8 mouse cellular contexts compared by ENCODE assay signal in the genomic region with DNA sequence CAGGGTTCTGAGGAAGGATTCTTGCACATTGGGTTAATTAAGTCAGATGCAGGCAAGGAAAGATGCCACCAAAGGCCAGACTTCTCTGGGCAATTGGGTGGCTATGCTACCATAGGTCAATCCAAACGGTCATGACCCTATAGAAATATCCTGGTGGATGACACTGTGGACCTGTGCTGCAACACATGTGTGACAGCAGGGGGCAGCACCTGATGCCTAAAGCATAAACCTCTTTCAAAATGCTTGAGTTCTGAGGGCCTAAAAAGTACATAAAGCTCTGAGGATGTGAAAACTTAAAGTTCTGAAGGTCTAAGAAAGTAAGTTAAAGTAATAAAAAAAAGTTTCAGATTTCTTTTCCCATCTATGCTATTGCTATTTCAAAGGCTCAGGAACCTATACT. TPM values are rescaled to one million over a fixed set of nuclear protein-coding genes. Genes with fewer than 3 reads are reported as not detected.
A peak's percentile ranks its signal among the peaks of the same experiment; 100 is the strongest.
DNase-seq lines count a peak whose midpoint lies in the region; ATAC-seq and TF ChIP-seq lines count a peak whose summit lies in the region.

No protein-coding gene starts in this region.

- ATAC-seq in common myeloid progenitor, adult 5-6 weeks (replicated peaks; ENCODE audit: low read depth, poor library complexity, severe bottlenecking), result peak; percentile 75

- no peak for TF ChIP-seq POLR2A in testis, adult 2 months (IDR thresholded peaks at IDR 0.05; ENCODE audit: control insufficient read depth, low read depth, low read length)

- H3K36me3 ChIP-seq in testis, adult 2 months (ENCODE audit: control insufficient read depth, insufficient read depth, low read length), result peaks cover 4% of the 10 kb centered on the region; the same call in 1 of the 2 replicates

- peak overlapping the region; percentile 35; the same call in 1 of the 2 replicates for H3K27ac ChIP-seq in gastrocnemius, adult 2 months
- no peak overlapping the region for H3K27ac ChIP-seq in testis, adult 2 months (ENCODE audit: control insufficient read depth, insufficient read depth, low read depth, low read length)

- no peak overlapping the region for H3K4me3 ChIP-seq in gastrocnemius, adult 2 months
- H3K4me3 ChIP-seq in testis, adult 2 months (ENCODE audit: control insufficient read depth, low read depth, low read length), result no peak overlapping the region

- no peak; the same call in 1 of the 2 replicates for TF ChIP-seq CTCF in gastrocnemius, adult 2 months (IDR thresholded peaks at IDR 0.05)
- TF ChIP-seq CTCF in testis, adult 2 months (IDR thresholded peaks at IDR 0.05; ENCODE audit: control insufficient read depth, insufficient read depth, insufficient replicate concordance, low read depth, low read length), result peak; percentile 49; the same call in 1 of the 2 replicates

- no peaks in the 10 kb centered on the region; the same call in 1 of the 2 replicates for H3K4me1 ChIP-seq in testis, adult 2 months (ENCODE audit: control insufficient read depth, insufficient read depth, low read length)

- intact Hi-C loops in gastrocnemius, adult 2 months (cut with DNase I), result loop anchor here (1.0 to 5.0 kb wide), 3 partner anchors 22 to 81 kb away; no protein-coding TSS in a partner anchor

- no peaks in the 10 kb centered on the region for H3K27me3 ChIP-seq in testis, adult 2 months (ENCODE audit: control insufficient read depth, insufficient read depth, low read length)

- peak; percentile 58 for DNase-seq in gastrocnemius, adult 2 months
- no peak for DNase-seq in gastrocnemius, adult 8-10 months (ENCODE audit: low spot score in 2 of 2)
- no peak for DNase-seq in testis, postnatal 14 days (ENCODE audit: low spot score)
- peak; percentile 37 to 77 for DNase-seq in kidney, postnatal 36 days
- peak; percentile 61 for DNase-seq in retina, postnatal 1 day
- no peak for DNase-seq in layer of hippocampus, adult 9-10 months (ENCODE audit: low spot score)

RNA-seq across cellular contexts. Expression of a gene that starts 44.3 kb away (rescaled TPM):
- 10 to 100 TPM; 52.2 to 53.1 TPM for total RNA-seq in gastrocnemius, adult 2 months (2021)
- total RNA-seq in gastrocnemius, adult 8-10 months (2022), result 10 to 100 TPM; 53.3 to 58.5 (median 55.9) TPM
- 19.4 and 21.3 TPM in 2 replicates for polyA plus RNA-seq in testis, adult 2 months (2012; rRNA removed)
- total RNA-seq in common myeloid progenitor, adult 5-6 weeks (2017), result 41.2 and 45.7 TPM in 2 replicates

Comparison
In these comparisons a context has a peak if more than half of its experiments do, and no peak if none do; other contexts are left out.
1. DNase-seq: peak in gastrocnemius, adult 2 months (single experiment), kidney, postnatal 36 days (2 of 2) and retina, postnatal 1 day (single experiment); none in gastrocnemius, adult 8-10 months (0 of 2), testis, postnatal 14 days (single experiment) and layer of hippocampus, adult 9-10 months (single experiment).